Mouse (Mus musculus): ENCODE measurements around the gene Aoc2.

- TF ChIP-seq GATA1 (IDR thresholded peaks at IDR 0.05; ENCODE audit: low read length): no peak
- no peak for TF ChIP-seq TAL1 (IDR thresholded peaks at IDR 0.05; ENCODE audit: low read length)
These were observed 4.2 kb downstream of the Aoc2 start for GRCm38 (mm10) chr11:101328941-101329635.
